Mouse (Mus musculus): ENCODE results near the gene Nhlh2. TPM values are rescaled to one million over a fixed set of nuclear protein-coding genes. Genes with fewer than 3 reads are reported as not detected.

The Nhlh2 gene
- polyA plus RNA-seq, 1 experiment from 2014 or later, result 0.08 TPM

DNA sequence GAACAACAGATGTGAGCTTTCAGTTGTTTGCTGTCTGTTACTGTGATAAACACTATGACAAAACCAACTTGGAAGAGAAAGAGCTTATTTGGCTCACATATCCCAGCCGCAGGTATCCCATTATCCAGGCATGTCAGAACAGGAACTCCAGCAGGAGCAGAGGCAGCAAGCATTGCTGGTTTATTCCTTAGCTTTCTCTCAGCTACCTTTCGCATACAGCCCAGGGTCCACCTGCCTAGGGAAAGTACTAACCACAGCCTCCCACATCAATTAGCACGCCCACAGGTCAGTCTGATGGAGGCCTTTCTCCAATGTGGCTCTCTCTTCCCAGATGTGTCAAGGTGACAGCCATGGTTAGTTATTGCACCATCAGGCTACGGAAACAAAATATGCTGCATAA lies 31.8 kb downstream of the Nhlh2 start:
- H3K36me3 ChIP-seq (ENCODE audit: control insufficient read depth, insufficient read depth, low read length), result no peaks in the 10 kb centered on the region
- 0 out of 2 replicates have a peak overlapping the region, but pooled peaks have one; percentile 7 for H3K27ac ChIP-seq (ENCODE audit: low read depth)
- no peak overlapping the region for H3K4me2 ChIP-seq (ENCODE audit: low read length)
- no peak overlapping the region for H3K4me3 ChIP-seq (ENCODE audit: low read depth, low read length)
- no peak for DNase-seq (ENCODE audit: low spot score)
- ATAC-seq (replicated peaks; ENCODE audit: low FRiP score, low TSS enrichment, low read depth), result no peak
- no peaks in the 10 kb centered on the region for H3K4me1 ChIP-seq (replicated peaks; ENCODE audit: control insufficient read depth, insufficient read depth, low read length)
- 0 out of 2 replicates have a peak, but pooled peaks cover 2% of the 10 kb centered on the region for H3K9me3 ChIP-seq (ENCODE audit: control insufficient read depth, low read length)
- H3K27me3 ChIP-seq (replicated peaks; ENCODE audit: control insufficient read depth, insufficient read depth, low read length), result 0 out of 2 replicates have a peak, but pooled peaks cover 2% of the 10 kb centered on the region
- no peak overlapping the region for H3K9ac ChIP-seq (ENCODE audit: low read length)
- 68% methylated on average over 4 of the region's 4 CpGs for WGBS

DNA sequence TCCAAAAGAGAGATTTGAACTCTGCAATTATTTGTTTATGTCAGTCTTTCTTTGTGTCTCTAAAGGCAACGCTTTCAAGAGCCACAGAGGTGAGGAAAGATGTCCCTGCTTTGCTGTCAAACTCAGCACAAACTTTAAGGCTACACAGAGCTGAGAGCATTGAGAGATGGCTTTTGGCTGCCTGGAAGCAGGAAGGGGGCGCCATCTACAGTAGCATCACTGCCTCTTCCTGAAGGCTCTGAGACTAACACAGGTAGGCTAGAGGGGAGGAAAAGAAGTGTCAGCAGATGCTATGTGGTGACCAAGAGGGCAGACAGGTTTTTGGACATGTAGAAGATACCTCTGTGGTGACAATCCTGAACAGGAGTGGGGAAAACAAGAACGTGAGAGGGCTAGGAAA lies 35.2 kb downstream of the Nhlh2 start:
- peak; percentile 20 for DNase-seq (ENCODE audit: low spot score)
- no peak overlapping the region for H3K27ac ChIP-seq (ENCODE audit: low read depth)
- WGBS, result 20% methylated on average over 3 of the region's 3 CpGs
- H3K36me3 ChIP-seq (ENCODE audit: control insufficient read depth, insufficient read depth, low read length), result no peaks in the 10 kb centered on the region
- no peaks in the 10 kb centered on the region for H3K4me1 ChIP-seq (replicated peaks; ENCODE audit: control insufficient read depth, insufficient read depth, low read length)
- no peak overlapping the region for H3K4me2 ChIP-seq (ENCODE audit: low read length)
- H3K9ac ChIP-seq (ENCODE audit: low read length), result no peak overlapping the region
- no peak for ATAC-seq (replicated peaks; ENCODE audit: low FRiP score, low TSS enrichment, low read depth)
- H3K4me3 ChIP-seq (ENCODE audit: low read depth, low read length), result no peak overlapping the region
- H3K27me3 ChIP-seq (replicated peaks; ENCODE audit: control insufficient read depth, insufficient read depth, low read length), result 0 out of 2 replicates have a peak, but pooled peaks cover 2% of the 10 kb centered on the region
- H3K9me3 ChIP-seq (ENCODE audit: control insufficient read depth, low read length), result 0 out of 2 replicates have a peak, but pooled peaks cover 2% of the 10 kb centered on the region

DNA sequence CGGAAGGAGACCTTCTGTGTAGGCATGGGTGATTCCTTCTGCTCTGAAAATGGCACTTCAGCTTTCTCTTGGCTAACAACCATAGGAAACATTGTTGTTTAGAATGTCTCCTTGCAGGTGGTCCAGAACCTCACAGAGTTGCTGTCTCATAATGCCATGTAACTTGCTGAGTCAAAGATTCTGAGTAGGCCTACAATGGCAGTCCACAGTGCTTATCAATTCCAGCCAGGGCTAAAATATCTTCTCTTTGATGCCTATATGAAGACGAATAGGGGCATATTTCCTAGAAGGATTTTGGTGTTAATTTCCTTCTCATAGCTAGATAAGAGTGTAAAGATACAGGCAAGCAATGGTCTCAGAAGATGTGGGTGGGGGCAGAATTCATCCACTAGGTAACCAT lies 37.7 kb downstream of the Nhlh2 start:
- Histone ChIP-seq H3K4me2 (ENCODE audit: low read length) (no peak overlapping the region), H3K27ac (ENCODE audit: low read depth) (no peak overlapping the region), H3K9me3 (ENCODE audit: control insufficient read depth, low read length) (no peaks in the 10 kb centered on the region), H3K4me1 (replicated peaks; ENCODE audit: control insufficient read depth, insufficient read depth, low read length) (no peaks in the 10 kb centered on the region), H3K27me3 (replicated peaks; ENCODE audit: control insufficient read depth, insufficient read depth, low read length) (0 out of 2 replicates have a peak, but pooled peaks cover 2% of the 10 kb centered on the region), H3K36me3 (ENCODE audit: control insufficient read depth, insufficient read depth, low read length) (no peaks in the 10 kb centered on the region), H3K4me3 (ENCODE audit: low read depth, low read length) (no peak overlapping the region), H3K9ac (ENCODE audit: low read length) (no peak overlapping the region)
- DNase-seq (ENCODE audit: low spot score) (no peak), ATAC-seq (replicated peaks; ENCODE audit: low FRiP score, low TSS enrichment, low read depth) (no peak)
- 95% methylated on average over 2 of the region's 2 CpGs for WGBS

DNA sequence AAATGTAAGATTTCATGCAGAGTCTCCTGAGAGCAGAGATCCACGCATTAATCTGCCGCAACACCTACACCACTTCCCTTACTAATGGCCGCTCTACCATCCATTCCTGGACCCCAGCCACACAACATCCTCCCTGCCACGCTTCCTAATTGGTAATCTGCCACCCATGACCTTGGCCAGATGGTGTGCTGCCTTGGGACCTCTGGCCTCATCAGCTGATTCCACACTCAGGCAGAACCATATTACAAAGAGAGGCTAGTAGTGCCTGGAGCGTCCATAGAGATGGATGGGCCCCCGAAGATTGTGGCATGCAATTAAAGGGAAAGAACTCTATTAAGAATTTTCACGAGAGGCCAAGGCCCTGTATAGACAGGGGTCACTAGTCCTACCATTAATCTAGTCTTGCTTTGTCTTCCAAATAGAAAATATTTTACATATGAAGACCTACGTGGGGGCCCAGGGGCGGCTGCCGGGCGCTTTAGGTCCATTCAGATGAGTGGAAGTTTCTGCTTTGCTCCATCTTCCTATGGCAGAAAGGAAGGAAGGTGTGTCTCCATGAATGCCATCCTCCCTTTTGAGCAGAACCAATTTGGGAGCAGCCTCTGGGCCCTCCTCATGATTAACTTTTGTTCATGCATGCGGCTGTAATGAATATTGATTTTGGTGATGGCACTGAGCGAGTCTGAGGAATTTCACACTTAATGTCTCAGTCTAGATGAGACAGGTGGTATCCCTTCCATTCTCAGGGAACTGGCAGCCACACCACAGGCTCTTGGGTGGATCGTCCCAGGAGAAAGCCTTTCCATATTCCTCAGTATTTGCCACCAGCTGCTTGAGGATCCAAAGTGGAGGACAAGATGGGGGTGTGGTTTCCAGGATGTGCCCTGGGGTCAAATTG lies 39.6 kb downstream of the Nhlh2 start:
- H3K27me3 ChIP-seq (replicated peaks; ENCODE audit: control insufficient read depth, insufficient read depth, low read length), result 0 out of 2 replicates have a peak, but pooled peaks cover 2% of the 10 kb centered on the region
- H3K9ac ChIP-seq (ENCODE audit: low read length), result no peak overlapping the region
- DNase-seq (ENCODE audit: low spot score), result no peak
- H3K4me1 ChIP-seq (replicated peaks; ENCODE audit: control insufficient read depth, insufficient read depth, low read length), result no peaks in the 10 kb centered on the region
- no peaks in the 10 kb centered on the region for H3K36me3 ChIP-seq (ENCODE audit: control insufficient read depth, insufficient read depth, low read length)
- no peak overlapping the region for H3K4me2 ChIP-seq (ENCODE audit: low read length)
- H3K4me3 ChIP-seq (ENCODE audit: low read depth, low read length), result no peak overlapping the region
- H3K9me3 ChIP-seq (ENCODE audit: control insufficient read depth, low read length), result no peaks in the 10 kb centered on the region
- WGBS, result 86% methylated on average over 14 of the region's 14 CpGs
- H3K27ac ChIP-seq (ENCODE audit: low read depth), result no peak overlapping the region
- no peak for ATAC-seq (replicated peaks; ENCODE audit: low FRiP score, low TSS enrichment, low read depth)

DNA sequence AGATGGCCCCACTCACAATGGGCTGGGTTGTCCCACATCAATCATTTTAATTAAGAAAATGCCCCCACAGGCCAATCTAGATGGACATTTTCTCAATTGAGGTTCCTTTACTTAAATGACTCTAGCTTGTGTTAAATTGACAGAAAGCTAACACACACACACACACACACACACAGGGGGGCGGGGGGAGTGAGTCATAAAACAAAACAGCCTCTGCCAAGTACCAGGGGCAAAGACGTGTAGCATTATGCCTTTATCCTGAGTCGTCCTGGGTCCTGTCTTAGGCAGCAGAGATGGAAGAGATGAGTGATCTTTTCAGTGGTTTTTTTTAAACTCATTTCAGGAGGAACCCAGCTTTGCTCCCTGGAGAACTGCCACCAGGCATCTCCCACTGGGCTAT lies 42.2 kb downstream of the Nhlh2 start:
- no peak for ATAC-seq (replicated peaks; ENCODE audit: low FRiP score, low TSS enrichment, low read depth)
- Histone ChIP-seq H3K4me2 (ENCODE audit: low read length) (no peak overlapping the region), H3K27me3 (replicated peaks; ENCODE audit: control insufficient read depth, insufficient read depth, low read length) (no peaks in the 10 kb centered on the region), H3K27ac (ENCODE audit: low read depth) (no peak overlapping the region; the same call in 1 of the 2 replicates), H3K9me3 (ENCODE audit: control insufficient read depth, low read length) (no peaks in the 10 kb centered on the region), H3K9ac (ENCODE audit: low read length) (no peak overlapping the region), H3K4me3 (ENCODE audit: low read depth, low read length) (no peak overlapping the region), H3K36me3 (ENCODE audit: control insufficient read depth, insufficient read depth, low read length) (no peaks in the 10 kb centered on the region), H3K4me1 (replicated peaks; ENCODE audit: control insufficient read depth, insufficient read depth, low read length) (no peaks in the 10 kb centered on the region)
- DNase-seq (ENCODE audit: low spot score), result no peak
- WGBS, result 50% methylated on average over 3 of the region's 3 CpGs

DNA sequence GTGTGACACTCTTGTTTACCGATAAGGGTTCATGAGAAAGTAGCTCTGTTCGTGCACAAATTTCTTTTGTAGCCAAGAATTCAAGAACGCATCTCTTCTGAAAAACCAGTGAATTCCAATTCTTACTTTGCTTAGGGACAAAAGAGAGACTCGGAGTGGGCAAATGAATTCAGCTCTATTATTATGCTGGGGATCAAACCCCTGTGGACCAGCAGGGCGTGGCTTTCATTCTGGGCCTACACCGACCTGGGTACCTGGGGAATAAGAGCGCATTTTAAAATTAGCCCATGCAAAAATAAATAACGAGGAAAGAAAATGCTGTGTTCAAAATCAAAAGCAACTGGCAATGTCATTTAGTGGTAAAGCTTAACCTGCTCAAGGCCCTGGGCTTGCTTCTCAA lies 43.4 kb downstream of the Nhlh2 start:
- no peaks in the 10 kb centered on the region for H3K27me3 ChIP-seq (replicated peaks; ENCODE audit: control insufficient read depth, insufficient read depth, low read length)
- no peaks in the 10 kb centered on the region for H3K9me3 ChIP-seq (ENCODE audit: control insufficient read depth, low read length)
- no peak overlapping the region for H3K4me2 ChIP-seq (ENCODE audit: low read length)
- H3K36me3 ChIP-seq (ENCODE audit: control insufficient read depth, insufficient read depth, low read length), result no peaks in the 10 kb centered on the region
- DNase-seq (ENCODE audit: low spot score) (peak; percentile 23), ATAC-seq (replicated peaks; ENCODE audit: low FRiP score, low TSS enrichment, low read depth) (no peak)
- no peak overlapping the region for H3K4me3 ChIP-seq (ENCODE audit: low read depth, low read length)
- no peaks in the 10 kb centered on the region for H3K4me1 ChIP-seq (replicated peaks; ENCODE audit: control insufficient read depth, insufficient read depth, low read length)
- 67% methylated on average over 8 of the region's 8 CpGs for WGBS
- no peak overlapping the region for H3K27ac ChIP-seq (ENCODE audit: low read depth)
- H3K9ac ChIP-seq (ENCODE audit: low read length), result no peak overlapping the region

DNA sequence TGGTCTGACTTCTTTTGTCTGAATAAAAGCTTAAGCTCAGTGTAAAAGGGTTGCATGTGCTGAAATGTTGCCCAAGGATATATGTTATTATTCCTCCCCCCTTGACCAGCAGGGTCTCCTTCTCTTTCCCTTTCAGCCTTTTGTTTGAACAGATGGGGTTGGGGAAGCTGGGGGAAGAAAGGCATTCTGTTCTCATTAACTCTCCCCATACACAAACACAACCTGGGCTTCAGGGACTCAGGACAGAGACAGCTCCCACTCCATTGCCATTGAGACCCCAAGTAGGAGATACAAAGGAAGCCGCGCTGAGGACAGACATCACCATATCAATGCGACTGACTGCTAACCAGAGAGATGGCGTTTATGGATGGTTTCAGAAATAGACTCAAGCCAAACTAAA lies 46.0 kb downstream of the Nhlh2 start:
- no peaks in the 10 kb centered on the region for H3K4me1 ChIP-seq (replicated peaks; ENCODE audit: control insufficient read depth, insufficient read depth, low read length)

DNA sequence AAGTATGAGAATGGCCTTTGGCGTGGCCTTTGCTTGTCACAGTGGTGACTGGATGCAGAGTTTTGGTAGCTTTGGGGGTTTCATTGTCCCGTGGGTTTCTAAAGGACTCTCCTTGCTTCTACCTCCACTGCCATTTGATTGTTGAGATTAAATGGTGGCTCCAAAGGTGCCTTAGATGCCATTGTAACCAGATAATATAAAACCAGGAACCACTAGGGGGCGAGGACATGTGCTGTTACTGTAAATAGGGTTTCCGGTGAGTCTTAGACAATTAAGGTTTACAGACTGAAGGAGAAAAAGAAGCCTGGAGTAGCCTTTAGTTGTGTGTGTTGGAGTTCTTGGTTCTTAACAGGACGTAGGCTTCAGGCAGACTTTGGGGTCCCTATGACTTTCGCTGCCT lies 50.2 kb downstream of the Nhlh2 start:
- H3K4me2 ChIP-seq (ENCODE audit: low read length), result no peak overlapping the region
- no peaks in the 10 kb centered on the region for H3K9me3 ChIP-seq (ENCODE audit: control insufficient read depth, low read length)
- 0 out of 2 replicates have a peak, but pooled peaks cover 3% of the 10 kb centered on the region for H3K4me1 ChIP-seq (replicated peaks; ENCODE audit: control insufficient read depth, insufficient read depth, low read length)
- WGBS, result 75% methylated on average over 6 of the region's 6 CpGs
- no peak overlapping the region for H3K27ac ChIP-seq (ENCODE audit: low read depth)
- DNase-seq (ENCODE audit: low spot score), result no peak
- no peak for ATAC-seq (replicated peaks; ENCODE audit: low FRiP score, low TSS enrichment, low read depth)
- no peak overlapping the region for H3K9ac ChIP-seq (ENCODE audit: low read length)
- H3K27me3 ChIP-seq (replicated peaks; ENCODE audit: control insufficient read depth, insufficient read depth, low read length), result no peaks in the 10 kb centered on the region
- no peak overlapping the region for H3K4me3 ChIP-seq (ENCODE audit: low read depth, low read length)
- no peaks in the 10 kb centered on the region for H3K36me3 ChIP-seq (ENCODE audit: control insufficient read depth, insufficient read depth, low read length)

More for the DNA sequence above, 46.0 kb downstream of the Nhlh2 start:
- Histone ChIP-seq H3K4me2 (ENCODE audit: low read length) (no peak overlapping the region), H3K4me3 (ENCODE audit: low read depth, low read length) (no peak overlapping the region), H3K9ac (ENCODE audit: low read length) (no peak overlapping the region), H3K27me3 (replicated peaks; ENCODE audit: control insufficient read depth, insufficient read depth, low read length) (no peaks in the 10 kb centered on the region), H3K36me3 (ENCODE audit: control insufficient read depth, insufficient read depth, low read length) (no peaks in the 10 kb centered on the region), H3K27ac (ENCODE audit: low read depth) (no peak overlapping the region), H3K9me3 (ENCODE audit: control insufficient read depth, low read length) (no peaks in the 10 kb centered on the region)
- WGBS, result 70% methylated on average over 4 of the region's 4 CpGs
- DNase-seq (ENCODE audit: low spot score) (no peak), ATAC-seq (replicated peaks; ENCODE audit: low FRiP score, low TSS enrichment, low read depth) (no peak)
